Mouse (Mus musculus): Measurements from ENCODE around the gene Fryl.

Fryl gene

GRCm38 (mm10) chr5:73218065-73218464 lies 38.4 kb downstream of the Fryl start:
- DNase-seq, result no peak

- DNase-seq, result no peak
These were observed 39.3 kb downstream of the Fryl start for GRCm38 (mm10) chr5:73217116-73217515.

GRCm38 (mm10) chr5:73216014-73216413 lies 40.4 kb downstream of the Fryl start:
- DNase-seq, result no peak

GRCm38 (mm10) chr5:73212446-73212845 lies 44.0 kb downstream of the Fryl start:
- DNase-seq, result no peak

- DNase-seq, result no peak
These were observed 44.5 kb downstream of the Fryl start for GRCm38 (mm10) chr5:73211961-73212360.

- no peak for DNase-seq
These were observed 45.5 kb downstream of the Fryl start for GRCm38 (mm10) chr5:73210971-73211315.

- DNase-seq, result no peak
These were observed 46.1 kb downstream of the Fryl start for GRCm38 (mm10) chr5:73210127-73210970.

- DNase-seq, result peak; percentile 42
These were observed 47.0 kb downstream of the Fryl start for GRCm38 (mm10) chr5:73209201-73210096.

- DNase-seq, result no peak
These were observed 47.8 kb downstream of the Fryl start for GRCm38 (mm10) chr5:73208645-73209044.

- DNase-seq, result no peak
These were observed 49.7 kb downstream of the Fryl start for GRCm38 (mm10) chr5:73206722-73207121.

- no peak for DNase-seq
These were observed 50.3 kb downstream of the Fryl start for GRCm38 (mm10) chr5:73205996-73206629.

- DNase-seq, result no peak
These were observed 51.4 kb downstream of the Fryl start for GRCm38 (mm10) chr5:73205050-73205449.

GRCm38 (mm10) chr5:73202498-73202897 lies 53.9 kb downstream of the Fryl start:
- DNase-seq, result no peak

- DNase-seq, result no peak
These were observed 54.3 kb downstream of the Fryl start for GRCm38 (mm10) chr5:73202077-73202476.

GRCm38 (mm10) chr5:73200387-73201384 lies 55.7 kb downstream of the Fryl start:
- DNase-seq, result no peak

- DNase-seq, result no peak
These were observed 56.8 kb downstream of the Fryl start for GRCm38 (mm10) chr5:73199586-73199985.

- DNase-seq, result no peak
These were observed 57.7 kb downstream of the Fryl start for GRCm38 (mm10) chr5:73198690-73199089.

GRCm38 (mm10) chr5:73197796-73198195 lies 58.6 kb downstream of the Fryl start:
- DNase-seq, result no peak

GRCm38 (mm10) chr5:73194740-73195139 lies 61.7 kb downstream of the Fryl start:
- DNase-seq, result no peak

- DNase-seq, result no peak
These were observed 62.3 kb downstream of the Fryl start for GRCm38 (mm10) chr5:73194083-73194570.

- no peak for DNase-seq
These were observed 62.8 kb downstream of the Fryl start for GRCm38 (mm10) chr5:73193627-73194026.
